Mouse (Mus musculus) kidney, embryonic 16.5 days (tissue): ENCODE data around the gene Prkacb. TPM values are rescaled to one million over a fixed set of nuclear protein-coding genes. Genes with fewer than 3 reads are reported as not detected.

ENCODE experiments used
- ATAC-seq: fragments of 200-750 bp; cut with Nextera tagmentation; 2 replicates; pipeline ENCODE4 v1.8.0; 2017; ENCODE audit warnings: moderate TSS enrichment; ENCODE audit not compliant: low FRiP score, low TSS enrichment
- H3K27ac ChIP-seq: fragments of 300-500 bp; sonication (generic); 2 replicates; pipeline ENCODE4 v1.5.1; 2014; ENCODE audit warnings: low read length
- H3K27me3 ChIP-seq: fragments of 300-500 bp; sonication (generic); 2 replicates; pipeline ENCODE4 v1.6.1; 2014; ENCODE audit warnings: low read length, control low read depth, mixed read lengths; ENCODE audit not compliant: insufficient read depth
- H3K36me3 ChIP-seq: fragments of 300-500 bp; sonication (generic); 2 replicates; pipeline ENCODE4 v1.6.1; 2014; ENCODE audit warnings: low read length, control low read depth, mixed read lengths; ENCODE audit not compliant: insufficient read depth
- H3K4me1 ChIP-seq: fragments of 300-500 bp; sonication (generic); 2 replicates; pipeline ENCODE4 v1.6.1; 2014; ENCODE audit warnings: low read length, control low read depth, mixed read lengths; ENCODE audit not compliant: insufficient read depth
- H3K4me2 ChIP-seq: fragments of 300-500 bp; sonication (generic); replicated peaks from 2 replicates; pipeline ENCODE4 v1.6.1; 2014; ENCODE audit warnings: low read depth, low read length
- H3K4me3 ChIP-seq: fragments of 300-500 bp; sonication (generic); 2 replicates; pipeline ENCODE4 v1.5.1; 2014; ENCODE audit warnings: mild to moderate bottlenecking, low read length
- H3K9ac ChIP-seq: fragments of 300-500 bp; sonication (generic); replicated peaks from 2 replicates; pipeline ENCODE4 v1.6.1; 2014; ENCODE audit warnings: low read length
- H3K9me3 ChIP-seq: fragments of 300-500 bp; sonication (generic); 2 replicates; pipeline ENCODE4 v1.6.1; 2016; ENCODE audit warnings: low read length, control low read depth
- WGBS: fragments of 180-500 bp; shearing (Covaris S2); extraction: QIAGEN DNeasy Blood & Tissue Kit; methylation state at CpG from one replicate; pipeline ENCODE4 v1.1.7; 2014; 5-methylcytosine and 5-hydroxymethylcytosine counted together
- polyA plus RNA-seq: library from polyadenylated mRNA; unstranded; fragments of >200 nt; fragmentation: Nextera tagmentation; extraction: Ambion mirVana; gene quantifications from 2 replicates; pipeline ENCODE4 v1.2.1, GENCODE M21; 2015

Gene Prkacb
- polyA plus RNA-seq = 64.8 and 65.4 TPM in 2 replicates

- Histone ChIP-seq H3K4me3 (peak within 1 kb of the TSS; percentile 90), H3K9me3 (no peaks in the 10 kb centered on the region), H3K36me3 (no peaks in the 10 kb centered on the region), H3K4me1 (peaks cover 8% of the 10 kb centered on the region), H3K4me2 (peak within 1 kb of the TSS; percentile 90), H3K27me3 (no peaks in the 10 kb centered on the region), H3K27ac (peak within 1 kb of the TSS; percentile 92), H3K9ac (peak within 1 kb of the TSS; percentile 96)
- ATAC-seq = peak; percentile 98
- WGBS = 1% methylated on average over 48 of the region's 60 CpGs
These were observed at the start of gene Prkacb for GRCm38 (mm10) chr3:146812901-146813393. Prkacb (minus strand) TSS chr3:146812990.

- no peaks in the 10 kb centered on the region for H3K4me1 ChIP-seq
- H3K27me3 ChIP-seq = no peaks in the 10 kb centered on the region
- WGBS = 84% methylated on average over 2 of the region's 2 CpGs
- H3K36me3 ChIP-seq = no peaks in the 10 kb centered on the region
- ATAC-seq = no peak
- no peak overlapping the region for H3K9ac ChIP-seq
- no peak overlapping the region for H3K4me3 ChIP-seq
- no peak overlapping the region for H3K27ac ChIP-seq
- no peak overlapping the region for H3K4me2 ChIP-seq
- H3K9me3 ChIP-seq = no peaks in the 10 kb centered on the region
These were observed 47.5 kb upstream of the Prkacb start for GRCm38 (mm10) chr3:146860308-146860707.

- Histone ChIP-seq H3K27me3 (no peaks in the 10 kb centered on the region), H3K4me1 (peaks cover 3% of the 10 kb centered on the region; the same call in 1 of the 2 replicates), H3K36me3 (no peaks in the 10 kb centered on the region), H3K4me2 (no peak overlapping the region), H3K4me3 (no peak overlapping the region), H3K9ac (no peak overlapping the region), H3K27ac (no peak overlapping the region), H3K9me3 (no peaks in the 10 kb centered on the region)
- ATAC-seq = no peak
- WGBS = 85% methylated on average over 10 of the region's 10 CpGs
These were observed 44.6 kb upstream of the Prkacb start for GRCm38 (mm10) chr3:146857373-146857772.

- H3K4me2 ChIP-seq = no peak overlapping the region
- WGBS = 82% methylated on average over 7 of the region's 7 CpGs
These were observed 41.8 kb upstream of the Prkacb start for GRCm38 (mm10) chr3:146854473-146855087.

GRCm38 (mm10) chr3:146851966-146852891, 39.4 kb upstream of the Prkacb start, which contains the start of gene Ttll7:
Ttll7 (plus strand) TSS chr3:146852367.
- peak; percentile 98 for ATAC-seq

More at GRCm38 (mm10) chr3:146854473-146855087, 41.8 kb upstream of the Prkacb start:
- Histone ChIP-seq H3K4me1 (peaks cover 8% of the 10 kb centered on the region; the same call in 1 of the 2 replicates), H3K4me3 (no peak overlapping the region), H3K27ac (no peak overlapping the region), H3K36me3 (no peaks in the 10 kb centered on the region), H3K27me3 (no peaks in the 10 kb centered on the region), H3K9me3 (no peaks in the 10 kb centered on the region), H3K9ac (no peak overlapping the region)
- ATAC-seq = no peak

GRCm38 (mm10) chr3:146849360-146849759, 36.6 kb upstream of the Prkacb start:
- no peaks in the 10 kb centered on the region for H3K36me3 ChIP-seq
- peaks cover 8% of the 10 kb centered on the region; the same call in 1 of the 2 replicates for H3K4me1 ChIP-seq
- H3K4me3 ChIP-seq = no peak overlapping the region
- H3K27ac ChIP-seq = no peak overlapping the region
- no peak for ATAC-seq
- H3K9ac ChIP-seq = no peak overlapping the region
- no peaks in the 10 kb centered on the region for H3K27me3 ChIP-seq
- H3K9me3 ChIP-seq = no peaks in the 10 kb centered on the region
- 90% methylated on average over 7 of the region's 7 CpGs for WGBS
- no peak overlapping the region for H3K4me2 ChIP-seq

More at GRCm38 (mm10) chr3:146851966-146852891, 39.4 kb upstream of the Prkacb start, which contains the start of gene Ttll7:
- Histone ChIP-seq H3K27ac (no peak within 1 kb of the TSS), H3K4me1 (peaks cover 8% of the 10 kb centered on the region; the same call in 1 of the 2 replicates), H3K4me3 (peak within 1 kb of the TSS; percentile 72), H3K4me2 (peak within 1 kb of the TSS; percentile 85), H3K27me3 (no peaks in the 10 kb centered on the region), H3K36me3 (no peaks in the 10 kb centered on the region), H3K9me3 (no peaks in the 10 kb centered on the region), H3K9ac (peak within 1 kb of the TSS; percentile 62)
- under 1% methylated on average over 36 of the region's 36 CpGs for WGBS

GRCm38 (mm10) chr3:146848112-146848511, 35.3 kb upstream of the Prkacb start:
- no peak for ATAC-seq

GRCm38 (mm10) chr3:146846237-146846636, 33.4 kb upstream of the Prkacb start:
- peaks cover 9% of the 10 kb centered on the region; the same call in 1 of the 2 replicates for H3K4me1 ChIP-seq
- 88% methylated on average over 5 of the region's 5 CpGs for WGBS
- no peak for ATAC-seq
- no peak overlapping the region for H3K4me3 ChIP-seq
- H3K27me3 ChIP-seq = no peaks in the 10 kb centered on the region
- no peak overlapping the region for H3K9ac ChIP-seq
- no peaks in the 10 kb centered on the region for H3K9me3 ChIP-seq
- H3K36me3 ChIP-seq = no peaks in the 10 kb centered on the region
- no peak overlapping the region for H3K4me2 ChIP-seq
- H3K27ac ChIP-seq = no peak overlapping the region

More at GRCm38 (mm10) chr3:146848112-146848511, 35.3 kb upstream of the Prkacb start:
- no peaks in the 10 kb centered on the region for H3K9me3 ChIP-seq
- H3K4me2 ChIP-seq = no peak overlapping the region
- no peak overlapping the region for H3K9ac ChIP-seq
- H3K4me1 ChIP-seq = peaks cover 8% of the 10 kb centered on the region; the same call in 1 of the 2 replicates
- H3K4me3 ChIP-seq = no peak overlapping the region
- H3K27ac ChIP-seq = no peak overlapping the region
- H3K27me3 ChIP-seq = no peaks in the 10 kb centered on the region
- H3K36me3 ChIP-seq = no peaks in the 10 kb centered on the region
- 79% methylated on average over 8 of the region's 8 CpGs for WGBS

GRCm38 (mm10) chr3:146843470-146843869, 30.7 kb upstream of the Prkacb start:
- Histone ChIP-seq H3K9me3 (no peaks in the 10 kb centered on the region), H3K9ac (no peak overlapping the region), H3K4me1 (peaks cover 9% of the 10 kb centered on the region; the same call in 1 of the 2 replicates), H3K4me2 (no peak overlapping the region), H3K27me3 (no peaks in the 10 kb centered on the region), H3K36me3 (no peaks in the 10 kb centered on the region), H3K27ac (no peak overlapping the region), H3K4me3 (no peak overlapping the region)
- WGBS = 73% methylated on average over 6 of the region's 6 CpGs
- no peak for ATAC-seq
